Mouse (Mus musculus): ENCODE results near the gene Flywch1.

Gene Flywch1

DNA sequence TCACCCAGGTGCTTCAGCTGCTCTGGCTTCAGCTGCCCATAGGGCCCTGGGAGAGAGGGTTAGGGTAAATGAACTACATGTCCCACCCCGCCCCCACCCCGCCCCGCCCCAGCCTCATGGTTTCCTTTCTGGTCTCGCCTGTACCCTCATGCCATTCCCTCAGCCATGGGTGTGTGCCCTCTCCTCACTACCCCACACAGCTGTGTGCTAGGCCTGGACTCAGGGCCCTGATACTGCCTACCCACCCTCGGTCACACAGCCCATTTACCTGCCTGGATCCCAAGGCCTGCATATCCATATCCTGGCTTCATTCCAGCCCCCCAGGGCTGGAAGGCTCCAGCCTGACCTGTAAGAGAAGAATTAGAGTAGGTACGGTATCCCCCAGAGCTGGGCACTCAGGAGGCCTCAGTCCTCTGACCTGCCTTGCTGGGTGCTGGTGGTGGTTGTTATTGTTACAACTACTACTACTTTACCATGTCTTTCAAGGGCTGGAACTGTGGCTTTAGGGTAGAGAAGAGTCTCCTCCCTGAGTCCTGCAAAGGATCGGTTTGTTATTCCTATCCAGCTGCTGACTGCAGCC lies 65.8 kb downstream of the Flywch1 start:
- in situ Hi-C loops (cut with MseI, MboI), result no loop called here

DNA sequence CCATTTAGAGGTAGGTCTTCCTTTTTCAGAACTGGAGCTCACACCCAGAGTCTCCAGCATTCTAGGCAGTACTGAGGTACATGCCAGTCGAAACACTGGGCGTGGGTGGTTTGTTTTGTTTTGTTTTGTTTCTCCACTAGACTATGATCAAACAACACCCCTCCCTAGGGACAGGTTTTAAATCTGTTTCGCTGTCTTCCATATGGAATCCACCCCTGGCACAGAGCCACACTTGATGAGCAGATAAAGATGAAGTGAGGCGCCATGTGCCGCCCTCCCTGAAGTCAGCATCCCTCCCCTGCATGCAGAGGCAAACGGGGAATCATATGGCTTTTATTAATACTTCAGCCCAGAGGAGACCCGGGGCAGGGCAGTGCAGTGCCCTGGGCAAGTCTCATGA lies 66.7 kb downstream of the Flywch1 start:
- in situ Hi-C loops (cut with MseI, MboI), result loop anchor here (5.0 kb wide), 1 partner anchor 42 kb away; the partner anchor contains the start of gene Bicdl2 (in 2 of the 2)

DNA sequence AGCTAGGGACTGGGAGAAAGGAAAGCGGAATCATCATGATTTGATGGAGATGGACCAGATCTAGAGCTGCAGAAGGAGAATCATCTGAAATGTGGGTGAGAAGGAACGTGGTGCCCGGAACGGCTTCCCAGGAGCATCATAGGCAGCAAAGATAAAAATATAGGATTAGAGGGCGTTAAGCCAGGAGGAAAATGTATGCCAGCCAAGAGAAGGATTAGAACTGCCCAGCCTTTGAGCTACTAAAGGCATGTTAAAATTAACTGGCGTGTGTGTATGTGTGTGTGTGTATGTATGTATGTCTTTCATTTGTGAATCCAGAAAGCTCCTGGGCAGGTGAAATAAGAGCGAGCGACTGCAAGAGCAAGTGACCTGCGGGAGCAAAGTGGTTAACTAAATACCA lies 68.1 kb downstream of the Flywch1 start:
- in situ Hi-C loops (cut with MseI, MboI), result loop anchor here (5.0 kb wide), 1 partner anchor 41 kb away; the partner anchor contains the start of gene Bicdl2 (in 2 of the 2)
